Mouse (Mus musculus): ENCODE results near the gene Btbd11.
A peak's percentile ranks its signal among the peaks of the same experiment; 100 is the strongest.

Gene Btbd11

DNA sequence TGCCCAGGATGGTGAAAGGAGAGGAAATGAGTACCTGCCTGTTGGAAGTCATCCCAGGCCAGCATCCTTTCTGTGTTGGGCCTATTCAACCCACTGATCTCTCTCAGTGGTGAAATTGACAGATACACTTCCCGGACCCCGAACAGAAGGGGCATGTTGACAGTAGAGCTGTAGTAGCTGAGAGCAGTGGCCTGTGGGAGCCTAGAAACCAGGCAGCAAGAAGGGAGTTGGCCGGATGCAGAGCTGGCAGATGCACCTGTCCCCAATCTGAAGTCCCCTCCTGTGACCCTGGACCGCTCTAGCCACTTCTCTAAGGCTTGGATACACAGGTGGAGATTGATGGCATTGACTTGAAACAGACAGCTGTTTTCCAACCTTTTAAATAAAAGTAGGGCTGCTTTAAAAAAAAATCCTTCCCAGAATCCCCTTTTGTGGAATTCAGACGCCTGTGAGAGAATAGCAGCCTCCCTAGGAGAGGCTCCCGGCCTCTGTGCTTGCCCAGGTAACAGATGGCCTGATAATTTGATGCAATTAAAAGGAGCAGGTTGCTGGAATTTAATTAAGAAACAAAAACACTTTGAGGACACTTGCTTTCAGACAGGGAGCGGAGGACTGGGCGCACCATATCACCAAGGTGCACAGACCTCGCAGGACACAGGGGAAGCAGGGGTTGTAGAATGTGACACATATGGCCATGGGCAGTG is 89.2 kb downstream of the Btbd11 start:
- DNase-seq (ENCODE audit: low read depth, low spot score), result peak; percentile 72

DNA sequence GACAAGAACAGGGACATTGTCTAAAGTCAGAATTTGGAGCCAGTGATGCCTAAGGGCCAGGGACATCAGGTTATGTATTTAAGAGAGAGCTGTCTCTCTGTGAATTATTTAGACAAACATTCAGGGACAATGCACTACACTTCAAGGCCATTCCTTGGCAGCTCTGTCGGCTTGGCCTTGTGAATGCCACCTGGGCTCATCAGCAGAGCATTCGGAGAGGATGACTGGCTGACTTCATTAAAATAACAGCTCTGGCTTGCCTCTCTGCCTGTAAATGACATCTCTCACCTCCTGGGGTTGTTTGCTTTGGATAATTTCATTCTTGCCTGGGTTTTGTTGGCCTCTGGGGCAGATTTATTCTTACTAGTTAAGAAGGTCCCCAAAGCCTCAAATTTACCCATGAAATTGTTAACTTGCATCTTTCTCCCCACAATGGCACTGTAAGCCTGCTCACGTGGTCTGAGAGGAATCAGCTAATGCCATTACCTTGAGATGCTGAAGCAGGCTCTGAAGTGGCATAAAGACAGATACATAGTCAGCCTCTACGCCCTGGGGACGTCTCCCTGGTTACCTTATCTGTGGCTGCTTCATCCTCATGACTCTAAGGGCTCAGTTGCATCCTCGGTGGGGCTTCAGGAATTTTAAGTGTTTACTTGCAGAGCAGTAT is 93.5 kb downstream of the Btbd11 start:
- DNase-seq (ENCODE audit: low read depth, low spot score), result peak; percentile 27

- peak; percentile 34 for DNase-seq (ENCODE audit: low read depth, low spot score)
These were observed 94.5 kb downstream of the Btbd11 start for GRCm38 (mm10) chr10:85481106-85481505.

GRCm38 (mm10) chr10:85482064-85482473 is 95.5 kb downstream of the Btbd11 start:
- peak; percentile 83 for DNase-seq (ENCODE audit: low read depth, low spot score)

DNA sequence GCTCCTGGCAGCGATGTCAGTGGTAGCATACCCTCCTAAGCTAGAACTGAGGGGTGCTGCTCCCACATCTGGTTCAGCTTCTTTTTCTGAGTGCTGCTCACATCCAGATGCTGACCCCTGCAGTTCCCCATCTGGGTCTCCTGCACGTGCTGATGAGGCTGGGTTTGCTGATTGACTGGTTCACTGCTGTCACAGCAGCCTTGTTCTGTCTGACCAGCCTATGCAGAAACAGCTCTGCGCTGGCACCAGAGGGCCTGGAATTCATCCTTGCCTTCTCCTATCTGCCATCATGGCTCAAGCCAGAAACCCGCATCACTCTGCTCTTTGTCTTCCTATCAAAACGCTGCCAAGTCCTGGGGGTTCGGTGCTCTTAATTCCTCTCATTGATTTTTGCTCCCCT is 95.9 kb downstream of the Btbd11 start:
- no peak for DNase-seq (ENCODE audit: low read depth, low spot score)

DNA sequence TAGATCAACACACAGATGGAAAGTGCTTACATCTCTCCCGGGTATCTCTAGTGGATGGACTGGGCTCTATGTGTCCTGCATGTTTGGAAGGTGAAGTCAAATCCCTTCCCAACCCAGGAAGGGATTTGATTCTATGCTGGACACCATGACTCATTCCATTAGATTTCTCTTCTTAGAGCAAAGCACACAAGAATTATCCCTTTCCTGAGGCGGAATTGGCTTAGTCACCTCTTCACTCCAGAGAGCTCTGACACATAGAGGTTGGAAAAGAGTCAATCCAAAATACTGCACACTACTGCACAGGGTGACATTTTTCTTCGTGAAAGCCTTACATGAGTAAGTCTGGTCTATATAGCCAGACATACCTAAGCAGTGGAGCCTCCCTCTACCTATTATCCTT is 99.8 kb downstream of the Btbd11 start:
- peak; percentile 59 for DNase-seq (ENCODE audit: low read depth, low spot score)

GRCm38 (mm10) chr10:85492583-85492982 is 106.0 kb downstream of the Btbd11 start:
- DNase-seq (ENCODE audit: low read depth, low spot score), result no peak

- DNase-seq (ENCODE audit: low read depth, low spot score), result no peak
These were observed 109.7 kb downstream of the Btbd11 start for GRCm38 (mm10) chr10:85496358-85496757.

GRCm38 (mm10) chr10:85496981-85497380 is 110.4 kb downstream of the Btbd11 start:
- DNase-seq (ENCODE audit: low read depth, low spot score), result no peak

DNA sequence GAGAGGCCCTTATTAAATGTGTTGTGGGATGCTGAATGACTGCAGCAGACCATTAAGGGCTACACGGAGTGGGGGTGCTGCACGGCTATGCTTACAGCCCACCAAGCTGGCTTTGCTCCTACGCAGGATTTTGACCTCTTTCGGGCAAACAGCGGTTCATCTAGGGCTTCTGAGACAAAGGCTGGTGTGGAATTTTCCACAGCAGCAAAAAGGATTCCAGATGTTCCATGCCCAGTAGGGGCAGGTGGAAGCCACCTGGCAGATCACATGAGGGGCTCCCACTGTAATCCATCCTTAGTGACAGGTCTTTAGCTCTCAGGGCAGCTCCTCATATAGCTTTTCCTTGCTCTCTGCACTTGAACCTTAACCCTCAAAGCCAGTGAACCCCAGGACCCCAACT is 111.3 kb downstream of the Btbd11 start:
- no peak for DNase-seq (ENCODE audit: low read depth, low spot score)

DNA sequence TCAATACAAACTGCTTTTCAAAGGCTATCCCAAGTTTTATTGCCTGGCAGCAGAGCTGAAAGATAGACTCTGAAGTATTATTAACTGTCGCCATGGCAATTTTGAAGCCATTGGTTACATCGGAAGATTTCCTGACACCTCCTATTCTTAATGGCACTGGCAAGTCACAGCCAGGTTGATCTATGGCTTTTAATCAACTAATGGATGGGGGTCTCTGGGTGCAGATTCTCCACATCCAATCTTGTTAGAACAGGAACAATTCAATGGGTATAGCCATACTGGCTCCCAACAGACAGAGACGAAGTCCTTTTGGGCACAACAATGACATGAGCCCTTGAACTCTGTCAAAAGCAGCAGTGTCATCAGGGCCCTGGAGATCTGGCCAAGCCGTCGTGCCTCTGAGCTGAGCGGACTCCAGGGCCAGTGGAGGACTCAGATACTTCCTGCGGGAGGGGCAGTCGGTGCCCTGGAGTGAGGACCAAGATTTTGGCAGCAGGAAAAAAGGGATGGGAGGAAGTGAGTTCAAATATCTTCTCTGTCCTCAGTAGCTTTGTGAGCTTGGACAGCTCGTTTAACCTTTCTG is 114.0 kb downstream of the Btbd11 start:
- DNase-seq (ENCODE audit: low read depth, low spot score), result no peak

- no peak for DNase-seq (ENCODE audit: low read depth, low spot score)
These were observed 115.5 kb downstream of the Btbd11 start for GRCm38 (mm10) chr10:85501966-85502566.

DNA sequence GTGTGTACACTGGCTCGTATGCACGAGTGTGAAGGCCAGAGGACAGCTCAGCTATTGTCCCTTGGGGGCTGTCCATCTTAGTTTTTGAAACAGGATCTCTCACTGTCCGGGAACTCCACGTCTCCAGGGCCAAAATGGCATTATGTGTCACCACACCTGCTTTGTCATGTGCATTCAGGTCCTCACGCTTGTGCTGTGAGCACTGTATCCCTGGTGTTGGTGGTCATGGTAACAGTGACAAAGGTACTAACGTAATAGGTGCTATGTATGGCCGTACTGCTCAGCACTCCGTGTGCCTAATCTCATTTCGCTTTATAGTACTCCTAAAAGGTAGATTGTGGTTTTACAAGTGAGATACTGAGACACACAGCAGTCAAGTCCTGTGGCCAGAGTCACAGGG is 116.0 kb downstream of the Btbd11 start:
- no peak for DNase-seq (ENCODE audit: low read depth, low spot score)

DNA sequence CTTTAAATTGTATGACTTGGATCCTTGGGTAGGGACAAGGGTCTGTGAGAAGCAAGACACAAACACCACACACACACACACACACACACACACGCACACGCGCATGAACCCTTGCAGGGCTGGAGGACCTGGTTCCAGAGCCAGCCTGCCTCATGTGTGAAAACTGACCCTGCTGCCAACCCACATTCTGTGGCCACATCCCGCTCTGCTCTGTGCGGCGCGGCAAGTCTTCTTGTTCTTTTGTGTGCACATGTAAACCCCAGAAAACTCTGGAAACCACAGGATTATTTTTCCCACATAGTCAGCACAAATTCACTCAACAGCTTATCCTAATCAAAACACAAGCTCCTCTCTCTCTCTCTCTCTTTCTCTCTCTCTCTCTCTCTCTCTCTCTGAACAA is 116.8 kb downstream of the Btbd11 start:
- no peak for DNase-seq (ENCODE audit: low read depth, low spot score)

DNA sequence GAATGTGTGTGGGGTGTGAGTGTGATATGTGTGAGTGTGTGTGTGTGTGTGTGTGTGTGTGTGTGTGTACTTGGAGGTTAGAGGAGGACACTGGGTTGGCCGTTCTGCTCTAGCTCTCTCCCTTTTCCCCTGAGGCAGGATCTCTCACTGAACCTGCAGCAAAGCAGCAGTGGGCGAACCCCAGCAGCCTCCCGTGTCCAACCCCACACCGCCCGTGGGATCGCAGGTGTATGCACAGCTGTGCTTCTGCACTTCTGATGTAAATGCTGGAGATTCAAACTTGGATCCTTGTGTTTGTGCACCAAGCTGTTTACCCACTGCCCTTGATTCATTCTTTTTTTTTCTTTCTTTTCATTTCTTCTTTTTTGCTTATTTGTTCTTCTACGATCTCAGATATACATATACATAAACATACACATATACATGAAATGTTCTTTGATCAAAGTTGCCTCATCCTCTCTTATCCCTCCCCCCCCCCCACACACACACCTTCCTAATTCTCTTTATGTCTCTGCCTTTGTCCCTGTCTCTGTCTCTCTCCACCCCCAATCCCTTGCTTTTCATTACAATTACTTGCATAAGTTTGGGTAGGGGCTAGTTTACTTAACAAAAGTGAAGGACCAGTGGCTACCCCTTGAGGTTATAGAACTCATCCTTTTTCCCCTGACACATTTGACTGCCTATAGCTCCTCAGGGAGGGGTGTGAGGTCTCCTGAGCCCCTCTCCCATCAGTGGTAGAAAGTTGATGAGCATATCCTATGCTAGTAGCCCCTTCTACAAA is 120.8 kb downstream of the Btbd11 start:
- DNase-seq (ENCODE audit: low read depth, low spot score), result no peak

- no peak for DNase-seq (ENCODE audit: low read depth, low spot score)
These were observed 121.7 kb downstream of the Btbd11 start for GRCm38 (mm10) chr10:85508193-85508794.

GRCm38 (mm10) chr10:85509000-85509399 is 122.4 kb downstream of the Btbd11 start:
- no peak for DNase-seq (ENCODE audit: low read depth, low spot score)

DNA sequence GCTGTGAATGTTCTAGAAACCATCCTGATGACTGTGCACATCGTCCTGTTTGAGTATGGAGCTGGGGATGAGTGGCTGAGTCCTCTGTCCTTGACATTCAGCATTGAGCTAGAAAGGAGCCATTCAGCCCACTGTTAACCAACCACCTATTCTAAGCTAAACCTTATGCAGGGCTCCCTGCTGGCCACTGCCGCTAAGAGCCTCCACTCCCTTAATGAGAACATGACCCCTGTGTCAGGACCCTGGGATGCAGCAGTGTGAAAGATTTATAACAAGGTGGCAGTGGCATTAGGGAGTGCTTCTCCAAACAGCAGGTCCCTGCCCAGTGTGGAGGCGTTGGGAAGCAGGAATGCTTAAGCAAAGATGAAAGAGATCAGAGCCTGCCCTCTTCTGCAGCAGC is 123.7 kb downstream of the Btbd11 start:
- peak; percentile 27 for DNase-seq (ENCODE audit: low read depth, low spot score)

GRCm38 (mm10) chr10:85512808-85513207 is 126.2 kb downstream of the Btbd11 start:
- DNase-seq (ENCODE audit: low read depth, low spot score), result no peak

DNA sequence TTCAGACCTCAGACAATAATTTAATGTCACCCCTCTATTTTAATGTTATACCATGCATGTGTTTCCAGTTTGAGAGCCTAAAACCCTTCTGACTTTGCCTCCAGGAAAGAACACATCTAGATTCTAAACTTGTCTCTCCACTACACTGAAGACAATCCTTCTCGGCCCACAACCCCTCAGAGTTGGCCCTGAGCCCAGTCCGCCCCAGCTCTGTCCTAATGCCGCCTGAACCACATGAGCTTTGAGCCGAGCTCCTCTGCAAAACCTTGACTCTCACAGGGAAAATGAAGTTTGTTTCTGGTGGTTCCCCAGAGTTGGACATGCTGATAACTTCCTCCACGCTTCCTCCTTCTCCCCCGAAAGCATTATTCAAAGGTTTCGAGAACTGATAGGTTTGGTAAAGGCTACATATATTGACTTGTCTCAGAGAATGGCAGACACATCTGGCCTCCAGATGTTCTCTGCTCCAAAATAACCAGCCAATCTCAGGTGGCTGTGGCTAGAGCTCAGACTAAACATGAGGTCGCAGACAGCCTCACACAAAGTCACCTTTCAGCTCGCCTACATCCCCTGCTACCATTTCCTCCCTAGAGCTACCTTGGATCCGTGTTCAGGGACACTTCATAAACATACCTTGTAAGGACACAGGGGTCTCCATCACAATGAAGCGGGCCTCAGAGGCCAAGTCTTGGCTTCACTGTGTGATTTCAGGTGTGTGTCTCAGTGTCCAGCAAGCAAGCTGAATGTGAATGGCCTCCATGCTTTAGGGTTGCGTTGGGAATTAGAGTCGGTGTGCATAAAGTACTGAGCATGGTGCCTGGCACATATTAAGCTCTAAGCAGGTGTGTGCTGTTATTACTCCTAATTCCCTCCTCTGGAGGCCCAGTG is 130.9 kb downstream of the Btbd11 start:
- no peak for DNase-seq (ENCODE audit: low read depth, low spot score)

- no peak for DNase-seq (ENCODE audit: low read depth, low spot score)
These were observed 131.4 kb downstream of the Btbd11 start for GRCm38 (mm10) chr10:85518111-85518409.

All from brain, adult 2 months (tissue).